Mouse (Mus musculus) left cerebral cortex, adult 8-10 months (tissue): Measurements from ENCODE around the gene Glipr1l1. TPM values are rescaled to one million over a fixed set of nuclear protein-coding genes. Genes with fewer than 3 reads are reported as not detected.
A peak's percentile ranks its signal among the peaks of the same experiment; 100 is the strongest.
"Not testable (repeated sequence)": the region's sequence is repeated elsewhere in the genome, so short reads cannot be mapped to it uniquely, and the experiment has no call there.

ENCODE experiments used
- DNase-seq, 2 experiments: peaks; one replicate each; pipeline ENCODE4 v3.0.0; 2022; ENCODE audit warnings: low spot score in 2 of 2
- total RNA-seq, 4 experiments: library from RNA; stranded (reverse); gene quantifications; 2 replicates each; pipeline ENCODE4 v1.2.4; 2022

Glipr1l1 gene
- total RNA-seq, result not detected

GRCm38 (mm10) chr10:112059702-112060582 is at the start of gene Glipr1l1:
TSS of gene Glipr1l1 (plus strand) at chr10:112060189.
- peak; percentile 35 to 73 for DNase-seq

- no peak for DNase-seq
Measured at GRCm38 (mm10) chr10:112023585-112023984, 36.4 kb upstream of the Glipr1l1 start.

GRCm38 (mm10) chr10:112028689-112029088 is 31.3 kb upstream of the Glipr1l1 start:
- DNase-seq, result not testable (repeated sequence)

- not testable (repeated sequence) for DNase-seq
Measured at GRCm38 (mm10) chr10:112043523-112043922, 16.5 kb upstream of the Glipr1l1 start.

- DNase-seq, result not testable (repeated sequence)
Measured at GRCm38 (mm10) chr10:112044283-112044682, 15.7 kb upstream of the Glipr1l1 start.

- no peak for DNase-seq
Measured at GRCm38 (mm10) chr10:112051220-112051619, 8.8 kb upstream of the Glipr1l1 start.

GRCm38 (mm10) chr10:112051956-112052355 is 8.0 kb upstream of the Glipr1l1 start:
- DNase-seq, result not testable (repeated sequence)

GRCm38 (mm10) chr10:112060583-112060934 is 570 bp downstream of the Glipr1l1 start:
- not testable (repeated sequence) for DNase-seq

- no peak for DNase-seq
Measured at GRCm38 (mm10) chr10:112080044-112080443, 20.1 kb downstream of the Glipr1l1 start.

GRCm38 (mm10) chr10:112083157-112083556 is 23.2 kb downstream of the Glipr1l1 start, which contains the start of gene Glipr1l2:
TSS of gene Glipr1l2 (plus strand) at chr10:112083354.
- no peak for DNase-seq

GRCm38 (mm10) chr10:112105785-112106184 is 45.8 kb downstream of the Glipr1l1 start:
- peak; percentile 11 to 46 for DNase-seq

GRCm38 (mm10) chr10:112110401-112110800 is 50.4 kb downstream of the Glipr1l1 start:
- no peak for DNase-seq

- DNase-seq, result not testable (repeated sequence)
Measured at GRCm38 (mm10) chr10:112125090-112125489, 65.1 kb downstream of the Glipr1l1 start.

- DNase-seq, result not testable (repeated sequence)
Measured at GRCm38 (mm10) chr10:112127682-112128230, 67.8 kb downstream of the Glipr1l1 start.

Other genes starting within 250 kb of the Glipr1l1 start
- 10 to 100 TPM; 37.3 to 43.5 (median 40.3) TPM for gene Krr1, start 87.5 kb upstream of the Glipr1l1 start, total RNA-seq
- 1 to 10 TPM in 3 of 4 experiments, under 1 TPM in 1; 0.34 to 3.9 (median 1.9) TPM for gene Glipr1, start 57.6 kb upstream of the Glipr1l1 start, total RNA-seq
- not detected for gene Glipr1l2, start 23.2 kb downstream of the Glipr1l1 start, total RNA-seq
- gene Glipr1l3, start 100.1 kb downstream of the Glipr1l1 start, total RNA-seq, result not detected
- under 1 TPM in 2 of 4 experiments, not detected in 2; 0.14 to 0.42 TPM for gene Caps2, start 103.4 kb downstream of the Glipr1l1 start, total RNA-seq
- gene Kcnc2, start 210.9 kb downstream of the Glipr1l1 start, total RNA-seq, result 10 to 100 TPM; 69.1 to 84.2 (median 75.3) TPM